Mouse (Mus musculus): Measurements from ENCODE around the gene Adh6a.

- TF ChIP-seq CTCF (IDR thresholded peaks at IDR 0.05; ENCODE audit: insufficient read depth, low read length) (no peak), POLR2A (IDR thresholded peaks at IDR 0.05; ENCODE audit: borderline replicate concordance, extremely low read depth, low read depth, low read length) (no peak)
Measured at GRCm38 (mm10) chr3:138282556-138282955, 30.5 kb upstream of the Adh6a start.
